ENCODE assay signal across 17 mouse cellular contexts in genomic region chr5:30442196-30442595, GRCm38 (mm10). TPM values are rescaled to one million over a fixed set of nuclear protein-coding genes. Genes with fewer than 3 reads are reported as not detected.
A peak's percentile ranks its signal among the peaks of the same experiment; 100 is the strongest.
DNase-seq lines count a peak whose midpoint lies in the region; ATAC-seq and TF ChIP-seq lines count a peak whose summit lies in the region.
"Had no signal": no experiment of that assay in that cellular context is flagged by ENCODE, and none has a peak within 500 bp of the region (broad histone marks: within the 10 kb centered on the region; RNA-seq: fewer than 3 reads in every experiment).

No protein-coding gene starts in this region.

- no peak for TF ChIP-seq EP300 in liver, embryonic 14.5 days (IDR thresholded peaks at IDR 0.05; ENCODE audit: low read depth)

- no peak for DNase-seq in heart, adult 18-20 months
- no peak for DNase-seq in liver, embryonic 14.5 days (ENCODE audit: low read depth in 3 of 3, low spot score in 3 of 3)
- DNase-seq in liver = no peak
- DNase-seq in brain, adult 2 months (ENCODE audit: low read depth, low spot score) = peak; percentile 66
- DNase-seq in adrenal gland, adult 18-20 months (ENCODE audit: low spot score in 2 of 2) = no peak
- DNase-seq in hindbrain, embryonic 10.5 days (ENCODE audit: low spot score) = no peak
- DNase-seq: adrenal gland, adult 2 months; lung, postnatal 4 days had no signal

- H3K4me2 ChIP-seq in heart, embryonic 16.5 days (ENCODE audit: low read depth, low read length) = no peak overlapping the region
- H3K4me2 ChIP-seq in liver, embryonic 14.5 days (ENCODE audit: low read depth) = no peak overlapping the region
- H3K4me2 ChIP-seq: limb, embryonic 12.5 days had no signal

- no peak overlapping the region for H3K4me3 ChIP-seq in heart, embryonic 16.5 days (ENCODE audit: low read length)
- H3K4me3 ChIP-seq in liver, embryonic 14.5 days (ENCODE audit: insufficient read depth in 1 of 2, low read depth in 2 of 2, low read length in 2 of 2) = no peak overlapping the region
- no peak overlapping the region for H3K4me3 ChIP-seq in E14TG2a.4 (replicated peaks; ENCODE audit: low read length)
- H3K4me3 ChIP-seq in hindbrain, embryonic 10.5 days = no peak overlapping the region
- H3K4me3 ChIP-seq: limb, embryonic 12.5 days had no signal

- no peak overlapping the region for H3K9ac ChIP-seq in heart, embryonic 16.5 days (ENCODE audit: low read length)
- H3K9ac ChIP-seq in liver, embryonic 14.5 days (replicated peaks) = no peak overlapping the region
- H3K9ac ChIP-seq: limb, embryonic 12.5 days had no signal

- H3K9me3 ChIP-seq in heart, embryonic 16.5 days (replicated peaks; ENCODE audit: control insufficient read depth, low read length) = no peaks in the 10 kb centered on the region
- H3K9me3 ChIP-seq in liver, embryonic 14.5 days (ENCODE audit: control insufficient read depth, low read length) = no peaks in the 10 kb centered on the region
- H3K9me3 ChIP-seq in E14TG2a.4 (ENCODE audit: low read length) = no peaks in the 10 kb centered on the region
- no peaks in the 10 kb centered on the region for H3K9me3 ChIP-seq in hindbrain, embryonic 10.5 days
- H3K9me3 ChIP-seq: G1E; limb, embryonic 12.5 days had no signal

- peak; percentile 58; the same call in 1 of the 2 replicates for ATAC-seq in heart, embryonic 16.5 days (replicated peaks; ENCODE audit: extremely low read depth, insufficient read depth, low FRiP score)
- ATAC-seq in liver, embryonic 14.5 days (ENCODE audit: insufficient read depth) = no peak
- ATAC-seq: hindbrain, embryonic 16.5 days had no signal

- no peak overlapping the region for H3K27ac ChIP-seq in heart, embryonic 16.5 days (ENCODE audit: low read length)
- no peak overlapping the region for H3K27ac ChIP-seq in liver, embryonic 14.5 days
- H3K27ac ChIP-seq in hindbrain, embryonic 10.5 days = no peak overlapping the region
- H3K27ac ChIP-seq: limb, embryonic 12.5 days had no signal

- TF ChIP-seq CTCF in liver, embryonic 14.5 days (IDR thresholded peaks at IDR 0.05; ENCODE audit: low read depth) = peak; percentile 23
- peak; percentile 25 for TF ChIP-seq CTCF in E14TG2a.4 (conservative IDR thresholded peaks at IDR 0.05; ENCODE audit: low read length)

- H3K36me3 ChIP-seq in heart, embryonic 16.5 days (ENCODE audit: control insufficient read depth, insufficient read depth) = no peaks in the 10 kb centered on the region
- no peaks in the 10 kb centered on the region for H3K36me3 ChIP-seq in liver, embryonic 14.5 days (replicated peaks; ENCODE audit: control insufficient read depth, insufficient read depth, low read depth)
- no peaks in the 10 kb centered on the region for H3K36me3 ChIP-seq in E14TG2a.4 (ENCODE audit: insufficient read depth, low read length)
- H3K36me3 ChIP-seq in hindbrain, embryonic 10.5 days = no peaks in the 10 kb centered on the region
- H3K36me3 ChIP-seq: G1E; limb, embryonic 12.5 days had no signal

- H3K27me3 ChIP-seq in heart, embryonic 16.5 days (ENCODE audit: control insufficient read depth, insufficient read depth, low read length) = no peaks in the 10 kb centered on the region; the same call in 1 of the 2 replicates
- no peaks in the 10 kb centered on the region for H3K27me3 ChIP-seq in liver, embryonic 14.5 days (ENCODE audit: control insufficient read depth, insufficient read depth, low read length)
- H3K27me3 ChIP-seq in E14TG2a.4 (ENCODE audit: insufficient read depth, low read length) = peaks cover 11% of the 10 kb centered on the region
- H3K27me3 ChIP-seq in hindbrain, embryonic 10.5 days (ENCODE audit: insufficient read depth, poor library complexity, severe bottlenecking) = no peaks in the 10 kb centered on the region

- 54% methylated on average over 5 of the region's 5 CpGs for WGBS in heart, embryonic 16.5 days
- WGBS in liver, embryonic 14.5 days (ENCODE audit: insufficient replicate concordance) = 48% methylated on average over 5 of the region's 5 CpGs
- 63% methylated on average over 5 of the region's 5 CpGs for WGBS in hindbrain, embryonic 10.5 days

- H3K4me1 ChIP-seq in heart, embryonic 16.5 days (ENCODE audit: control insufficient read depth, insufficient read depth, low read length) = no peaks in the 10 kb centered on the region
- H3K4me1 ChIP-seq in liver, embryonic 14.5 days (replicated peaks; ENCODE audit: control insufficient read depth in 2 of 2, insufficient read depth in 2 of 2, low read length in 1 of 2) = no peaks in the 10 kb centered on the region
- 0 out of 2 replicates have a peak, but pooled peaks cover 3% of the 10 kb centered on the region for H3K4me1 ChIP-seq in E14TG2a.4 (replicated peaks; ENCODE audit: low read depth, low read length)
- no peaks in the 10 kb centered on the region for H3K4me1 ChIP-seq in hindbrain, embryonic 10.5 days (replicated peaks)

RNA-seq across cellular contexts. Expression of gene Otof, which starts 19.5 kb away (rescaled TPM):
- polyA plus RNA-seq in heart, embryonic 16.5 days (2015; fragmentation: Nextera tagmentation; extraction: Ambion mirVana) = 0.16 and 0.17 TPM in 2 replicates
- total RNA-seq in heart, adult 18-20 months (2021) = not detected
- polyA plus RNA-seq in liver, embryonic 14.5 days (2012; rRNA removed) = 0.01 TPM in 2 replicates
- not detected in 2 replicates for polyA plus RNA-seq in liver, embryonic 14.5 days (2014; fragmentation: Nextera tagmentation; extraction: Ambion mirVana)
- under 1 TPM; 0.03 to 0.16 TPM for total RNA-seq in adrenal gland, adult 18-20 months (2021)
- polyA plus RNA-seq in hindbrain, embryonic 10.5 days (2016; fragmentation: Nextera tagmentation; extraction: Ambion mirVana) = 0.04 and 0.17 TPM in 2 replicates
- total RNA-seq: granulocyte monocyte progenitor cell, adult 5-6 weeks had no signal
- polyA plus RNA-seq: G1E had no signal

RNA-seq across cellular contexts. Expression of gene 1700001C02Rik, which starts 23.7 kb away (rescaled TPM):
- 0.95 and 1.00 TPM in 2 replicates for polyA plus RNA-seq in heart, embryonic 16.5 days (2015; fragmentation: Nextera tagmentation; extraction: Ambion mirVana)
- not detected for total RNA-seq in heart, adult 18-20 months (2021)
- polyA plus RNA-seq in liver, embryonic 14.5 days (2012; rRNA removed) = not detected in 2 replicates
- polyA plus RNA-seq in liver, embryonic 14.5 days (2014; fragmentation: Nextera tagmentation; extraction: Ambion mirVana) = not detected in 2 replicates
- total RNA-seq in adrenal gland, adult 18-20 months (2021) = not detected
- polyA plus RNA-seq in hindbrain, embryonic 10.5 days (2016; fragmentation: Nextera tagmentation; extraction: Ambion mirVana) = 1.4 TPM in 1 of 2 replicates, not detected in the other
- total RNA-seq: adrenal gland, adult 2 months; G1E; granulocyte monocyte progenitor cell, adult 5-6 weeks; layer of hippocampus, adult 18-20 months had no signal
- polyA plus RNA-seq: adrenal gland, adult 2 months; embryonic facial prominence, embryonic 11.5 days; forebrain, embryonic 11.5 days; G1E; limb, embryonic 12.5 days had no signal
